Comparison of ENCODE assay signal across 18 mouse cellular contexts in genomic region chr11:35261562-35262087, GRCm38 (mm10).
A peak's percentile ranks its signal among the peaks of the same experiment; 100 is the strongest.
DNase-seq lines count a peak whose midpoint lies in the region; TF ChIP-seq lines count a peak whose summit lies in the region.
"Had no signal": no experiment of that assay in that cellular context is flagged by ENCODE, and none has a peak within 500 bp of the region (broad histone marks: within the 10 kb centered on the region; RNA-seq: fewer than 3 reads in every experiment).

No protein-coding gene starts in this region.

- intact Hi-C loops in left cerebral cortex, postnatal 25 days (cut with DNase I): loop anchor here (1.0 to 5.0 kb wide), 3 partner anchors 83 to 141 kb away; partner anchors contain the start of gene Slit3
- intact Hi-C loops in gastrocnemius, adult 2 months (cut with DNase I): no loop called here

- no peaks in the 10 kb centered on the region for H3K27me3 ChIP-seq in embryonic facial prominence, embryonic 10.5 days (replicated peaks; ENCODE audit: low read depth, poor library complexity, severe bottlenecking)
- H3K27me3 ChIP-seq: limb, embryonic 13.5 days; Patski had no signal

- no peak for TF ChIP-seq CTCF in layer of hippocampus, adult 2 months (conservative IDR thresholded peaks at IDR 0.05)
- TF ChIP-seq CTCF in gastrocnemius, adult 2 months (IDR thresholded peaks at IDR 0.05): no peak

- peak overlapping the region; percentile 82 for H3K27ac ChIP-seq in layer of hippocampus, adult 2 months
- no peak overlapping the region for H3K27ac ChIP-seq in gastrocnemius, adult 2 months
- H3K27ac ChIP-seq in embryonic facial prominence, embryonic 10.5 days (replicated peaks): no peak overlapping the region
- H3K27ac ChIP-seq: forebrain, embryonic 10.5 days; hindbrain, embryonic 14.5 days; limb, embryonic 13.5 days; liver, embryonic 14.5 days; midbrain, embryonic 12.5 days; neural tube, embryonic 13.5 days had no signal

- no peak overlapping the region for H3K4me3 ChIP-seq in layer of hippocampus, adult 2 months
- H3K4me3 ChIP-seq in gastrocnemius, adult 2 months: no peak overlapping the region
- H3K4me3 ChIP-seq in embryonic facial prominence, embryonic 10.5 days: no peak overlapping the region
- H3K4me3 ChIP-seq: forebrain, embryonic 10.5 days; limb, embryonic 13.5 days; midbrain, embryonic 12.5 days; neural tube, embryonic 13.5 days had no signal

- peak; percentile 39 for DNase-seq in adrenal gland, postnatal 25 days
- no peak for DNase-seq in adrenal gland, postnatal 4 days (ENCODE audit: low spot score in 2 of 2)
- peak in 1 of 2 experiments; percentile 56 for DNase-seq in layer of hippocampus, adult 2 months (ENCODE audit: low spot score in 2 of 2)
- DNase-seq in layer of hippocampus, adult 9-10 months (ENCODE audit: low spot score): no peak
- DNase-seq in NIH3T3 (ENCODE audit: low read depth): peak; percentile 81
- peak; percentile 60 to 87 for DNase-seq in left cerebral cortex, postnatal 25 days (ENCODE audit: low spot score in 2 of 2)
- DNase-seq in gastrocnemius, adult 2 months: no peak
- DNase-seq in embryonic facial prominence, embryonic 10.5 days (ENCODE audit: low spot score): no peak
- DNase-seq: cerebellum, adult 9-10 months; gastrocnemius, postnatal 36 days; thymus, adult 18-20 months had no signal

- no peaks in the 10 kb centered on the region for H3K36me3 ChIP-seq in embryonic facial prominence, embryonic 10.5 days (replicated peaks)
- H3K36me3 ChIP-seq: forebrain, embryonic 10.5 days; limb, embryonic 13.5 days; midbrain, embryonic 12.5 days; neural tube, embryonic 13.5 days had no signal

- WGBS in embryonic facial prominence, embryonic 10.5 days: 93% methylated on average over 10 of the region's 10 CpGs

- no peaks in the 10 kb centered on the region for H3K9me3 ChIP-seq in embryonic facial prominence, embryonic 10.5 days
- H3K9me3 ChIP-seq: forebrain, embryonic 10.5 days; neural tube, embryonic 13.5 days had no signal

- peaks cover 20% of the 10 kb centered on the region for H3K4me1 ChIP-seq in embryonic facial prominence, embryonic 10.5 days
- H3K4me1 ChIP-seq: midbrain, embryonic 12.5 days; neural tube, embryonic 13.5 days had no signal

Comparison
In these comparisons a context has a peak if more than half of its experiments do, and no peak if none do; other contexts are left out.
1. DNase-seq: peak in adrenal gland, postnatal 25 days (single experiment), NIH3T3 (single experiment) and left cerebral cortex, postnatal 25 days (2 of 2); none in adrenal gland, postnatal 4 days (0 of 2), layer of hippocampus, adult 9-10 months (single experiment), gastrocnemius, adult 2 months (single experiment) and embryonic facial prominence, embryonic 10.5 days (single experiment).